Mouse (Mus musculus): ENCODE data around the gene Gm49387. TPM values are rescaled to one million over a fixed set of nuclear protein-coding genes. Genes with fewer than 3 reads are reported as not detected.

Gene Gm49387
- total RNA-seq, 2 experiments from 2014 or later, result 4.6 to 7.4 TPM

DNA sequence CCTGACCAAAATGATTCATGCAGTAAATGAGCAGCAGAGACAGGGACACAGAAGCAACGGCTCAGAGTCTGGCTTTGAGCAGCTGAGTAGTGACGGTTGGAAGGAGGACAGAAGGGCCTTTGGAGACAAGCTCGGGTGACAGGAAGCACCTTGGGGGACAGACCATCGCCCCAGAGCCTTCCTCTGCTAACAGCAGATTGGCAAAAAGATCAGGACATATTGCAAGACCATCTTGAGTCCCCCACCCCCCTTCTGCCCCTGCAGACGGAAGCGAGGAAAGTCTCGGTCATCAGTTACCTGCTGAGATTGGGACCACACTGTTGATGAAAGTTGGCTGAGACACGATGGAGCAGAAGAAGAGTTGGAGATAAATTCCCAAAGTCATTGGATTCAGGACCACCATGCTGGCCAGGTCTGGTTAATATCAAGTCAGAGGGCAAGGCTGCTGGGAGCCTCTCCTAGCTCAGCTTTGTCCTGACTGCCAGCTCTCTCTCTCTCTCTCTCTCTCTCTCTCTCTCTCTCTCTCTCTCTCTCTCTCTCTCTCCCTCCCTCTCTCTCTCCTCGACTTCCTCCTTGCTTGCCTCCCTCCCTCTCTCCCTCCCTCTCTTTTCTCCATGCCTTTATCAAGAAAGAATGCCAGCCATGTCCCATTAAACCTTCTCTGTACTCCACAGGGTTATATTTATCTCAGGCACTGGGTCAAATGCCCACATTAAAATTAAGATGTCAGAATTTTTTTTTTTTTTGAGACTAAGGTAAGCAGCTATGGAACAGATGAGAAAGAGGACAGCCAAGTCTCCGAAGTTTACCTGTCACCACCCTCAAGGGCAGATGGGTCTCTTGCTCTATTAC, 63.6 kb downstream of the Gm49387 start:
- DNase-seq, result no peak

DNA sequence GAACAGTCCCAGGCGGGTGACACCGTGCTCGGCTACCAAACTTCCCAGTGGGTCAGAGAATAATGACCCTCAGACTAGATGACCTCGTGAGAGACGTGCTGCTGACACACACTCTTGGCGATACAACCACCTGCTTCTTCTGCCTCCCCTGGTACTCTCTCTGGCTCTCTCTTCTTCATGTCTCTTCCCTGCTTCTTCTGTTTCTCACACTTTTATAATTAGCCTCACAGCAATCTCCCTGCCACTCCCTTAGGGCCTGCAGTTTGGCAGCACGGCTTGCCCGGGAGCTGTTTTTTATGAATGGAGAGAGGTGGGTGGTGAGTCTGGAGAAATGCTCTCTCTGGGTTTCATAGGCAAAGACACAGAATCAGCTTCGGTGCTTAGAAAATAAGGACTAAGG, 64.8 kb downstream of the Gm49387 start:
- peak; percentile 20 for DNase-seq

DNA sequence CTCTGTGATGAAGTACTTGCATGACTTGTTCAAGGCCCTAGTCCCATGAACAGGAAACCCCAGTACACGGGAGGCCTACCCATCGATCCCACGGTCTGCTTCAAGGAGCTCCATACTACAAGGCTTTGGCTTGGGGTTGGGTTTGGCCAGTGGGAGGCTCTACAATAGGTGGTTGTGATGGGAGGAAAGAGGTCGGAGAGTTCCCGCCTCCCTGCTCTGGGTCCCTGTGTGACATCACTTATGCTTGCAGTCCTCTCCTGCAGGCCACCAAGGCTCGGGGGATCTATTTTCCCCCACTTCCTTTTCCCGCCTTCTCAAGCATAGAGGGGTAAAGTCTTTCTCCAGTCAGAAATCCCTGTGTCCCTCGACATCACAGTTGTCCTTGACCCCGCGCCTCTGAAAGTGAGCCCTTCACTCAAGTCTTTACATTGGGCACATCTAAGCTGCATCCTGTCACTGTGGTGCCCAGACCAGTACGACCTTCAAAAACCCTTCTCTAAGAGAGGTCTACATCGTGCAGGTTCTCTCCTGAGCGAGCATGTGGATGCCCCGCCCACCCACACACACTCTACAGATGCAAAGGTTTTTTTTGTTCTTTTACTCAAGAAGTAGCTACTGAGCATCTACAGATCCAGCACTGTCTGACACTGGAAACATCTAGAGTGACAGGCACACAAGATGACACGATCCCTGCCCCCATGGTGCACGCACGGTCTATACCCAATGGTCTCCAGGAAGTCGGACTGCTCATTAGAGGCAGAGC, 65.6 kb downstream of the Gm49387 start:
- DNase-seq, result no peak

GRCm38 (mm10) chr14:31572561-31573175, 68.0 kb downstream of the Gm49387 start:
- no peak for DNase-seq

DNA sequence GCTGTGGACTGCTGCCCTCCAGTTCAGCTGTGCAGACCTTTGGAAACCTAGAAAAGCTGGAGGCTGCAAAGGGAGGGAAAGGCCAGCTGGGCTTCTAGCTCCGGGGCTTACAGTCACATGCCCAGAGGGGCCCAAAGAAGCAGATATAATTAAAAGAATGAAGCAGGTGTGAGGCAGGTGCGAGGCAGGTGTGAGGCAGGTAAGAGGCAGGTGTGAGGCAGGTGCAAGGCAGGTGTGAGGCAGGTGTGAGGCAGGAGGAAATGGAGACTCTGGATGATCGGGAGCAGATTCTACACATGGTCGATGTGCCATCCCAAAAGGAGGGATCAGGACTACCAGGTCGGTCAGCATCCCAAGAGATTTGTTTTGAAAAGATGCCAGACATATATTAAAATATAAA, 69.3 kb downstream of the Gm49387 start:
- no peak for DNase-seq

DNA sequence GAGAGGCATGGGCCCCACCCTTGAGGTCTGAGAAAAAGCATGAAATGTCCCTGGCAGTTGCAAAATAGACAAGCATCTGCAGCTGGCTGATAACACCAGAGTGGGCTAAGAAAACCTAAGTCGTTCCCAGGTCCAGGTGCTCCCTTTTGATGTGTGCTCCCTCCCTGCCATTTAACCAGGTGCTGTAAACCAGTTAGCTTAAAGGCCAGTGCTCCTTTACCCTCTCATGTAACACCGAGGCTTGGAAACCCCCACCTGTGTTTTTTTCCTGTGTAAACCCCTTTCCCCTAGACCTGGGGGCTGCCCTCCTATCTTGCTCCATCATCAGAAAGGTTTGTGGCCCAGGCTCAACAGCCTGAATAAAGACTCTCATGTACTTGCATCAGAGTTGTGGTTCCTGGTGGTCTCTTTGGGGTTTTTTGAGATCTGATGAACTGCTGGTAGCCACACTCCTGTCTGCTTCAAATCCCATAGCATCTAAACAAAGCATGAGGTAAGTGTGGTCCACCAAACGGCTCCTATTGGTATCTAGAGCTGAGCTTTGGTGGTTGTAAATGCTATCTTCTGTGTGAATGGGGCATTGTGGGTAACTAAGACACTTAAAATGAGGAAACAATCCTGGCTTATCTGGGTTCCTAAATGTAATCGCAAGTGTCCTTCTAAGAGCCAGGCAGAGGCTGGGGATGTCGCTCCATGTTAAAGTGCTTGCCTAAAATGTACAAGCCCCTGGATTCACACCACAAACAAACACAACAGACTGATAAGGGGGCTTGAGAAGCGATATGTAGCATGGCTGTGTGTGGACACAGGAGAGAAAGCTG, 70.3 kb downstream of the Gm49387 start:
- no peak for DNase-seq

GRCm38 (mm10) chr14:31569151-31569631, 71.5 kb downstream of the Gm49387 start:
- DNase-seq, result peak; percentile 13

DNA sequence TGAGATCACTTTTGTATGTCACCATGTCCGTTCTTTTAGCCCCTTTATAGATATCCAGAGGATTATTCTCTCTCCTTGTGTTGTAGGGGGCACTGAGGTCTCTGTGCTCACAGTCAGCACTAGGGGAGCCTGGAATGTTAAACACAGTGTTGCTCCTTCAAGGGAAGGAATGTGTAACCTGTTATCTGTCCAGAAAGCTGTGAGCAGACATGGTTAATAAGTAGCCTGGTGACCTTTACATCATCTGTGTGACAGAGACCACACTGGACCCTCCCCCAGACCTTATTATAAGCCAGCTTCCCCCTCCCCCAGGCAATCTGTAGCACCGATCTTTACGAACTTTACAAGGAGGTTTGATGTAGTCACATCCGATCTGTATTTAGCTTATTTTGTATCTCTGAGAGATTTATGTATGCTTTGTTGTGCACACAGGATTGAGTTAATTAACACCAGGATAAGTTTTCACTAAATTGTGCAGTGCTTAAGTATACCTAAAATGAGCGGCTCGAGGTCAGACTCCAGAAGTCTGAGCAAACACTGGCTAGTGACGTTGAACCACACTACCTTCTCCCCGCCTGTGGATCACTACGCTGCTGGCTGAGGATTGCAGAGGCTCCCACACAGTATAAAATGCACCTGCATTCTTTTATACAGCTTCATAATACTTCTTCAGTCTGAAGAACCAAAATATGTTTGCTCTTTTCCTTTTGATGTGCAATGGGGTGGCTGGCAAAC, 75.0 kb downstream of the Gm49387 start:
- no peak for DNase-seq

DNA sequence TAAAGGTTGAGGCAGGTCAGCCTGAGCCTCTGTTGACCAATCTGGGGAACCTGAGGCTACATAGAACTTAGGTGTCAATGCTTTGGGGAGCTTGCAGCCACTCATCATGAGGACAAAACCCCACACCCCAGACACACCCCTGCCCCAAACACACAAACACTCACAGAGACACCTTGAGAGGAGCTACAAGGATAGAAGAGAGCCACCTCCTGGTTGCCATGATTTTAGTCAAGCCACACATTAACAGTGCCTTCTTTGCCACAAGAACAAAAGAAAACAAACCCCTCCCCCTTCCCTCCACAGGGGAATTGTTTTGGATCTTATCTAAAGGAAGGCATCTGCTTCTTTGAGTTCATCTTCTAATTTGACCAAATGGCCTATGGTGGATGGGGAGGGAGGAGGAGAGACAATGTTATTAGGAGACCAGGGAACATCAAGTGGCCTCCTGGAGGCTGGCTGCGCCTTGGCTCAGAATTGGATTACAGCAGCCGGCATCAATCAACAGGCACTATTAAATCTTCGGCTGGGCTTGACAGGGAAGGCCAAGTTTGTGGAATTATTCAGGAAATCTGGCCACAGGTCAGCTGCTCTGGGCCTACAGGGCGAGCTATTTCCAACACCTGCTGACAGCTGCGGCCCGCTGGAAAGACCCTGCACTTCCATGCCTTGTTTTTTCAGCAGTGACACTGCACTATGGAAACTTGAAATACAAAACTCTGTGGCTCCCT, 76.1 kb downstream of the Gm49387 start:
- peak; percentile 67 for DNase-seq

DNA sequence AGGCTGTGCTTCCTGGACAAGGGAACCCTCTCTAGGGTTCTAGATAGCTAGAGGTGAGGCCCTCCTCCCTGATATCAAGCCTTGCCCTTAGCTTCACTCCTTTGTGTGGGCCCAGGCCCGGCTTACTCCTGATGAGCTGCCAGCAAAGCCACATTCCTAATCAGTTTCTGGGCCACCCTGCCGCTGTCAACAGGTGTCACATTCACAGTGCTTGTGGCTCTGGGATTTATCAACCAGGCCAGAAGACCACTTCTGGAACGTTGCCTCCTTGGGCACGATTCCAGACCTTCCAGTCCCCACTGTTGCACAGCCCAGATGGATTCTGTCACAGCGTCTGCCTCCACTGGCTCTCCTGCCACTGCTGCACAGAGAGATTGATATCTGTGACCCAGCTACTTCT, 79.8 kb downstream of the Gm49387 start:
- DNase-seq, result no peak

DNA sequence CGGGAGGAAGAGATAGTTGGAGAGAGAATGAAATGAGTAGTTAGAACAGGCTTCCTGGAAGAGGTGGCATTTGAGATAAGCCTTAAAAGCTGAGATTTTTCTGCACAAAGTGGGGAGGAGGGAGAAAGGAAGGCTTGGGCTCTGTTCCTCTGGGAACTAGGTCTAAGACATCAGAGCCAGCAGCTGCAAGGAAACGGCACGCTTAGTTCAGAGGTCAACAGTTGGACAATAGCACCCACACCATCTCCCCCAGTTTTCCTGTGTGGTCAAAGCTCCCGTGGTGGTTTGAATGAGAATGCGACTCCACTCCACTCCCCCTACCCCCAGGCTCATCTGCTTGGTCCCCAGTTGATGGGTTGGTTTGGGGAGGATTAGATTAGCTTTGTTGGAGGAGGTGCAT, 81.5 kb downstream of the Gm49387 start:
- no peak for DNase-seq

DNA sequence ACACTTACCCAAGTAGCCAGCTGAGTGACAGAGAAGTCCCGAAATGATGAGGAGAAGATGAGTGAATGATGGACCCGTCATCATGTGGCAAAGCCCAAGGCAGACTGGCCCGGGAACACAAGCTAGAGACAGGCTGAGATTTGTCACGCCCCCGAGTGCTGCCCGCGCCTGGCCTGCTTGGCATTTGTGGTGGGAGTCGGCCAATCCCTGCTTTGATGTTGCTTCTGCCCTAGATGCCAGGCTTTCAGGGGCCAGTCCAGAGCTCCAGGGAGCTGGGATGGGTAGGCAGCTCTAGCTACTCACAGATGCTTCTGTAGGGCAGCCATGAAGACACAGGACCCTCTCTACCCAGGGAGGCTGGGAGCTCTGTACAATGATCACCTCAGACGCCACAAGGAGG, 82.9 kb downstream of the Gm49387 start:
- DNase-seq, result no peak

DNA sequence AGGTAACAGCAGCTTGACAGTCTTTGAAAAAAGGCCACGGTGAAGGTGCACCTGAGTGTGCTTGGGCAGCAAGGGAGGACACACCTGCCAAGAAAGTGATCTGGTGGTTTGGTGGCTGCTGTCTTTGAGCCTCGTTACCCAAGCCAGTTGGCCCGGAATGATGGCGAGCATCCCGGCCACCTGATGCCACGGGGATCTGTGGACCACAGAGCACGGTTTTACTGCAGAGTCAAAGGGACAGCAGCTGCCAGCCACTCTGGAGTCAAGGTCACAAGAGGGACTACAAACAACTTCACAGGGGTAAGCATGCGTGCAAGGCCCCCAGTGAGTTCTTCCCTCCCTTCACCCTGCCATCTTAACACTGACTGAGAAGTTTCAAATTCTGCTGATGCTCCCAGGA, 83.4 kb downstream of the Gm49387 start:
- DNase-seq, result no peak

GRCm38 (mm10) chr14:31556526-31557260, 84.0 kb downstream of the Gm49387 start:
- DNase-seq, result no peak

GRCm38 (mm10) chr14:31555963-31556434, 84.7 kb downstream of the Gm49387 start:
- DNase-seq, result no peak

DNA sequence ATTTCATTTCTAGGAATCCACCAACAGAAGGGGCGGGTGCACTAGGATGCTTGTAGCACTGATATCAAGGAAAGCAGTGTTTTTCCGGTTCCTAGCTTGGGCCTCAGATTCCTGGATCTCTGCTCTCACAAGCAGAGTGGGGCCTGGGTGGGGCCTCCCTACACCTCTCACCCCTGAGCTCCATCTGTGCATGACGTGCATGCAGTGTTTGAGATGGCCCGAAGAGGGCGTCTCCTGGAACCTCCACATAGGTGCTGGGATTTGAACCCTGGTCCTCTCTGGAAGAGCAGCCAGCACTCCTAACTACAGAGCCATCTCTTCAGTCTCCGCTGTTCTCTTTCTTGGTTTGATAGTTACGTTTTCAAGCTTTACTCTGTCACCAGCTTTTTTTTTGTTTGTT, 85.7 kb downstream of the Gm49387 start:
- no peak for DNase-seq

- no peak for DNase-seq
Measured at GRCm38 (mm10) chr14:31543885-31544442, 96.7 kb downstream of the Gm49387 start.

DNA sequence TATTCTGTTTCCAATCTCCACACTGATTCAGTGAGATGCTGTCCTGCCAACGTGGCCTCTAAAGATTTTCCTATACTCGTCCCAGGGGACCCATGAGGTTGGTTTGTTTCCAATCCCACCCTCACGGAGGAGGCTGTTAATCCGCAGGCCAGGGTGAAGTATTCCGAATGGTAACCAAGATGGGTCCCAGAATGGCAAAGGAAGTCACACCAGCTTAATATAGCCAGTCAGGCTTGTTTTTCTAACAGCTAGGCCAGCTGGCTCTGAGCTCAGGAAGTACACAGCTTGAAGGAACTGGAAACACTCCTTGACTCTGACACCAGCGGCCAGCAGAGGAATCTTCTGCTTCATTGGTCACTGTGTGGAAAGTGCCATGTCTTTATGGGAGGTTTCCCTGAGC, 103.4 kb downstream of the Gm49387 start:
- no peak for DNase-seq

- no peak for DNase-seq
Measured at GRCm38 (mm10) chr14:31532656-31533055, 108.0 kb downstream of the Gm49387 start.

All from adrenal gland, postnatal 10 days (tissue).